8 mouse cellular contexts compared by ENCODE assay signal in the genomic region with DNA sequence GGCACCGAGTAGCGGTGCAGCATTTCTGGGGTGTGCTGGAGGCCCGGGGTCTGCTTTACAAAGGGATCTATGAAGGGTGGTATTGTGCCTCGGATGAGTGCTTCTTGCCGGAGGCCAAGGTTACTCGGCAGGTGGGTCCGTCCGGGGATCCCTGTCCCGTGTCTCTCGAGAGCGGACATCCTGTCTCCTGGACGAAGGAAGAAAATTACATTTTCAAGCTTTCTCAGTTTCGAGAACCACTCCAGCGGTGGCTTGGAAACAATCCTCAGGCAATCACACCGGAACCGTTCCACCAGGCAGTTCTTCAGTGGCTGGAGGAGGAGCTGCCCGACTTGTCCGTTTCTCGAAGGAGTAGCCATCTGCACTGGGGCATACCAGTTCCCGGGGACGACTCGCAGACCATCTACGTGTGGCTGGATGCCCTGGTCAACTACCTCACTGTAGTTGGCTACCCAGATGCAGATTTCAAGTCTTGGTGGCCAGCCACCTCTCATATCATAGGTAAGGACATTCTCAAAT. TPM values are rescaled to one million over a fixed set of nuclear protein-coding genes. Genes with fewer than 3 reads are reported as not detected.
DNase-seq lines count a peak whose midpoint lies in the region; ATAC-seq lines count a peak whose summit lies in the region.

No protein-coding gene starts in this region.

- peaks cover 31% of the 10 kb centered on the region for H3K4me1 ChIP-seq in heart, embryonic 13.5 days
- peaks cover 47% of the 10 kb centered on the region for H3K4me1 ChIP-seq in midbrain, embryonic 13.5 days (replicated peaks)

- H3K27ac ChIP-seq in heart, embryonic 13.5 days (replicated peaks) = peak overlapping the region; percentile 78
- peak overlapping the region; percentile 85 for H3K27ac ChIP-seq in midbrain, embryonic 13.5 days

- H3K36me3 ChIP-seq in heart, embryonic 13.5 days = no peaks in the 10 kb centered on the region
- H3K36me3 ChIP-seq in midbrain, embryonic 13.5 days = no peaks in the 10 kb centered on the region; the same call in 1 of the 2 replicates

- no peak for ATAC-seq in heart, embryonic 13.5 days (ENCODE audit: extremely low read depth, insufficient number of reproducible peaks, low FRiP score, low TSS enrichment)
- ATAC-seq in midbrain, embryonic 13.5 days = peak; percentile 76

- no peaks in the 10 kb centered on the region for H3K9me3 ChIP-seq in heart, embryonic 13.5 days
- H3K9me3 ChIP-seq in midbrain, embryonic 13.5 days = no peaks in the 10 kb centered on the region

- H3K4me2 ChIP-seq in heart, embryonic 13.5 days = peak overlapping the region; percentile 99
- peak overlapping the region; percentile 87 for H3K4me2 ChIP-seq in midbrain, embryonic 13.5 days (replicated peaks)

- DNase-seq in adrenal gland, adult (ENCODE audit: inconsistent age in 2 of 2, low spot score in 1 of 2) = peak; percentile 56 to 83
- no peak for DNase-seq in adrenal gland, postnatal 4 days (ENCODE audit: low spot score in 2 of 2)
- peak; percentile 32 for DNase-seq in CD4-positive helper T cell, adult 2 months (ENCODE audit: low read depth, low spot score)
- DNase-seq in cerebellum, postnatal 25 days = peak; percentile 50 to 51
- peak; percentile 36 for DNase-seq in kidney, postnatal 10 days
- no peak for DNase-seq in spleen, postnatal 4 days (ENCODE audit: low spot score in 2 of 2)

- WGBS in heart, embryonic 13.5 days = under 1% methylated on average over 23 of the region's 23 CpGs
- WGBS in midbrain, embryonic 13.5 days = under 1% methylated on average over 23 of the region's 23 CpGs

- peak overlapping the region; percentile 89 for H3K4me3 ChIP-seq in heart, embryonic 13.5 days
- peak overlapping the region; percentile 86 for H3K4me3 ChIP-seq in midbrain, embryonic 13.5 days (replicated peaks)

- peak overlapping the region; percentile 88 for H3K9ac ChIP-seq in heart, embryonic 13.5 days
- H3K9ac ChIP-seq in midbrain, embryonic 13.5 days (replicated peaks) = peak overlapping the region; percentile 89

- H3K27me3 ChIP-seq in heart, embryonic 13.5 days (replicated peaks) = no peaks in the 10 kb centered on the region
- no peaks in the 10 kb centered on the region for H3K27me3 ChIP-seq in midbrain, embryonic 13.5 days

RNA-seq across cellular contexts. Expression of gene Mars2, which starts 0.7 kb away (rescaled TPM):
- total RNA-seq in adrenal gland, postnatal 4 days (2021) = 1 to 10 TPM; 5.2 to 6.0 TPM
- polyA plus RNA-seq in heart, embryonic 13.5 days (2015; fragmentation: Nextera tagmentation; extraction: Ambion mirVana) = 2.9 and 3.2 TPM in 2 replicates
- polyA plus RNA-seq in midbrain, embryonic 13.5 days (2015; fragmentation: Nextera tagmentation; extraction: Ambion mirVana) = 3.2 and 3.6 TPM in 2 replicates

RNA-seq across cellular contexts. Expression of gene Rftn2, which starts 11.1 kb away (rescaled TPM):
- total RNA-seq in adrenal gland, postnatal 4 days (2021) = 10 to 100 TPM; 32.7 to 33.0 TPM
- 5.8 and 5.9 TPM in 2 replicates for polyA plus RNA-seq in heart, embryonic 13.5 days (2015; fragmentation: Nextera tagmentation; extraction: Ambion mirVana)
- 7.6 and 8.5 TPM in 2 replicates for polyA plus RNA-seq in midbrain, embryonic 13.5 days (2015; fragmentation: Nextera tagmentation; extraction: Ambion mirVana)

Comparison
In these comparisons a context has a peak if more than half of its experiments do, and no peak if none do; other contexts are left out.
1. DNase-seq: peak in adrenal gland, adult (2 of 2), CD4-positive helper T cell, adult 2 months (single experiment), cerebellum, postnatal 25 days (2 of 2) and kidney, postnatal 10 days (single experiment); none in adrenal gland, postnatal 4 days (0 of 2) and spleen, postnatal 4 days (0 of 2).